Mouse (Mus musculus) granulocyte monocyte progenitor cell, adult 5-6 weeks (primary cell): ENCODE data around the gene Adam30. TPM values are rescaled to one million over a fixed set of nuclear protein-coding genes. Genes with fewer than 3 reads are reported as not detected.
A peak's percentile ranks its signal among the peaks of the same experiment; 100 is the strongest.
"Not testable (repeated sequence)": the region's sequence is repeated elsewhere in the genome, so short reads cannot be mapped to it uniquely, and the experiment has no call there.

Experiments
- ATAC-seq: replicated peaks from 2 replicates; pipeline ENCODE4 v1.8.0; 2016; ENCODE audit warnings: mild to moderate bottlenecking, moderate TSS enrichment, inconsistent platforms; ENCODE audit not compliant: poor library complexity, severe bottlenecking
- total RNA-seq, 2 experiments: library from RNA; stranded (forward) in 1 of 2; stranded (reverse) in 1 of 2; fragments of 200-712, 200-1000 nt in 1 of 2; fragments of >200 nt in 1 of 2; fragmentation: Nextera tagmentation in 1 of 2; gene quantifications; 2 replicates each; pipeline ENCODE4 v1.2.3; 2014 to 2017

Adam30 gene
- total RNA-seq (2014; fragmentation: Nextera tagmentation) (not detected in 2 replicates), total RNA-seq (2017) (0.86 TPM in 1 of 2 replicates, not detected in the other)

- ATAC-seq = no peak
These were observed at the start of gene Adam30 for GRCm38 (mm10) chr3:98160330-98160729. Adam30 (plus strand) TSS chr3:98160630.

DNA sequence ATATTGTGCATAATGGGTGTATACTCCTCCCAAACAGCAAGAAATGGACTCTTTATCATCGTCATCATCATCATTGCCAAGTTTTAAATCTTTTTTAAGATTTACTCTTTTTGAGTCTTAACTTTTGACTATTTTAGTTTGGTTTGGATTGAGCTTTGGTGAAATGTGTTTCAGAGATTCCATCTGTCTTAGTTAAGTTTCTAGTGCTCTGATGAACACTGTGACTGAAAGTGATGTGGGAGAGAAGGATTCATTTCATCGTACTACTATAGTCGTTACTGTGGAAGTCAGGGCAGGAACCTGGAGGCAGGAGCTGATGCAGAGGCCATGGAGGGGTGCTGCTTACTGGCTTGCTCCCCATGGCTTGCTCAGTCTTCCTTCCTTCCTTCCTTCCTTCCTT is 42.2 kb upstream of the Adam30 start:
- ATAC-seq = no peak

GRCm38 (mm10) chr3:98119338-98119737 is 41.1 kb upstream of the Adam30 start:
- ATAC-seq = no peak

DNA sequence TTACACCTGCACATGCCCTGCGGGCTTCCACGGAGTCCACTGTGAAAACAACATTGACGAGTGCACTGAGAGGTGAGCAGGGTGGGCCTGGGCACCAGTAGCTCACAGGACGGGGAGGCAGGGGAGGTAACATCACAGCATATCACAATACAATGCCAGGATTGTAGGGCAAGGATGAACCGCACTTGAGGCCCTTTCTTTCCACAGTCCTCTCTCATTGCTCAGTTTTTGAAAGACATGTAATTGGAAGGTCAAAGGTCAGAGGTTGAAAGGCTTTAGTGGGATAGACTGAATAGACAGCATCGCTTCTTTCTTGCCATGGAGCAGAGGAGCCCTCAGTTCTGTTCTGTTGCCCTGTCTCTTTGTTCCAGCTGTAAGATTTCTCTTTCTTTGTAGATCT is 39.5 kb upstream of the Adam30 start:
- ATAC-seq = no peak

GRCm38 (mm10) chr3:98127775-98128174 is 32.7 kb upstream of the Adam30 start:
- no peak for ATAC-seq

GRCm38 (mm10) chr3:98128716-98129115 is 31.7 kb upstream of the Adam30 start:
- no peak for ATAC-seq

DNA sequence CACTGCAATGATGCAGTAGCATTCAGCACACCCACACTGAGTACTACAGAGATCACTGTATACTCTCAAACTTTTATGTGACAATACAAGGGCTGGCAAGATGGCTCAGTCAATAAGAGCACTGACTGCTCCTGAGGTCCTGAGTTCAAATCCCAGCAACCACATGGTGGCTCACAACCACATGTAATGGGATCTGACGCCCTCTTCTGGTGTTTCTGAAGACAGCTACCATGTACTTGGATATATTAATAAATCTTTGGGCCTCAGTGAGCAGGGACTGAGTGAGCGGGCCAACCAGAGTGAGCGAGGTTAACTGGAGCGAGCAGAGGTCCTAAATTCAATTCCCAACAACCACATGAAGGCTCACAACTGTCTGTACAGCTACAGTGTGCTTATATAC is 28.3 kb upstream of the Adam30 start:
- not testable (repeated sequence) for ATAC-seq

DNA sequence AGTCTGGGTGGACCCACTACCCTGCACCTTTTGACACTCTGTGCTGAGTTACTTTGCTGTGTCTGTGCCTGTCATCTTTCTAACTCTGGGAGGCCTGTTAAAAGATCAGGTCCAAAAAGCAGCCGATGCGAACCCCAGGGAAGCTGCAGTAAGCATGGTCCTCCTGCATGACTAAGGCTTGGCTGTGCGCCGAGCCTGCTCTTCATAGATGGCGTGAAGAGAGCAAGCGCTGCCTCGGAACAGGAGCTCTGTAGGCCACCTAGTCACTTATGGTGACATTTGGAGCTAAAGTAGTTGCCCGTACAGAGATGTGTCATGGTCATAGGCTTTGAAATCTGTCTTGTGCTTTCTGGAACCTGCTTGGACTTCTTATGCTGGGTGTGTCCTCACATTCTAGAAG is 27.8 kb upstream of the Adam30 start:
- ATAC-seq = no peak

DNA sequence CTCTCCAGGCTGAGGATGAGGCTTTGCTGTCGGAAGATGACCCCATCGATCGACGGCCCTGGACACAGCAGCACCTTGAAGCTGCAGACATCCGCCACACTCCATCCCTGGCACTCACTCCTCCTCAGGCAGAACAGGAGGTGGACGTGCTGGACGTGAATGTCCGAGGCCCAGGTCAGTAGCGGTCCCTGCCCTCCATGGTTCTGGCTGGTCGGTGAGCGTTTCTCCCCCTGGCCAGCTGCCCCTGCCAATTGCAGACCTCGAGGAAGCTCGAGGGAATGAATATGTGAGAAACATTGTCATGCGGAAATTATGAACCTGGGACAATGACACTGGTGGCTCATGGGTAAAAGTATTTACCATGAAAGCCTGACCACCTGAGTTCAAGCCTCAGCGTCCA is 19.0 kb upstream of the Adam30 start:
- no peak for ATAC-seq

GRCm38 (mm10) chr3:98142862-98143261 is 17.6 kb upstream of the Adam30 start:
- ATAC-seq = no peak

GRCm38 (mm10) chr3:98145204-98145603 is 15.2 kb upstream of the Adam30 start:
- ATAC-seq = no peak

GRCm38 (mm10) chr3:98146471-98147410 is 13.7 kb upstream of the Adam30 start:
- ATAC-seq = no peak

- no peak for ATAC-seq
These were observed 12.7 kb upstream of the Adam30 start for GRCm38 (mm10) chr3:98147706-98148105.

- no peak for ATAC-seq
These were observed 10.5 kb upstream of the Adam30 start for GRCm38 (mm10) chr3:98149881-98150280.

DNA sequence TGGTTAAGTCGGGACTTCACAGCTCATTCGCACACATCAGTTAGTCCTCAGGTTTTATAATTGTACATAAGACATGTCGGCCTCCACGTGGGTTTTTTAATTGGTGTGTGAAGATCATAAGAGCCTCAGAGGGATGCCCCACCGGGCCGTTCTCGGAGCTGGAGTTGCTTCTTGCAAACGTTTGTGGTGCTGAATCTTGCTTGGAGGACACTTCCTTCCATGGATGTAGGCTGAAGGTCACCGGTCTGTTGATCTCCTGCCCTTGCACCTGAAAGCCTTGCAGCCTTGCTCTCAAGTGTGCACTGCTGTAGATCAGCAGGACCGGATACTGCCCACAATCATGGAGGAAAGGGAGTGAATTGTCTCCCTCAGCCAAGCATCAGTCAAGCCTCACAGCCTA is 9.4 kb upstream of the Adam30 start:
- ATAC-seq = no peak

GRCm38 (mm10) chr3:98153460-98153859 is 7.0 kb upstream of the Adam30 start:
- ATAC-seq = no peak

DNA sequence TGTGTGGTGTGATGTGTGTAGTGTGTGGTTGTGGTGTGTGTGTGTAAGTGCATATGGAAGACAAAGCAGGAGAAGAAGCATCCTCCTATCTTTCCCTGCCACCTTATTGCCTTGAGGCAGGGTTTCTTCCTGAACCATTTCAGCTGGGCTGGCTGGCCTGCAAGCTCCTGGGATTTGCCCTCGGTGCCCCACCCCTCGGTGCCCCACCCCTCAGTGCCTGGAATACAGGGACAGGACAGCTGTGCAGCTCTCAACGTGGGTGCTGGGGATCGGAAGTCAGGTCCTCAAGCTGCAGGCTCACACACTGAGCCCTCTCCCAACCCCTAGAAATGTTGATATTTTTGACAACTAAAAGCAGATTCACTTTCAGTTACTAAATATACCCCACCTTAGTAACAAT is 4.3 kb upstream of the Adam30 start:
- ATAC-seq = no peak

- peak; percentile 84 for ATAC-seq
These were observed 3.4 kb upstream of the Adam30 start for GRCm38 (mm10) chr3:98157073-98157472.

DNA sequence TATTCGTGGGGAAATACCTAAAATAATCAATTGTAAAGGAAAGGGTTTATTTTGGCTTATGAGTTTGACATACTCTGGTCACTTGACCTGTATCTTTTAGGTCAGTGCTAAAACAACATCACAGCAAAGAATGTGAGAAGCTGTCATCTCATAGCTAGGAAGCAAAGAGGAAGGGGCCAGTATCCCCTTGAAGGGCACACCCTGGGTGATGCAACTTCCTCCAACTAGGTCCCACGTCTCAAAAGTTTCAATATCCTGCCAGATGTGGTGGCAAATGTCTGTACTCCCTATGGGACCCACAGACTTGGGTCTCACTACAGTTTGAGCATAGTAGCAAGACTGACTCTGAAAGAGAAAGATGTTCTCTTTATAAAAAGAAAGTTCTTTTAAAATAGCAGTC is 2.8 kb upstream of the Adam30 start:
- ATAC-seq = peak; percentile 92

- no peak for ATAC-seq
These were observed 1.8 kb upstream of the Adam30 start for GRCm38 (mm10) chr3:98158646-98159045.

GRCm38 (mm10) chr3:98159289-98159688 is 1.1 kb upstream of the Adam30 start:
- ATAC-seq = no peak

DNA sequence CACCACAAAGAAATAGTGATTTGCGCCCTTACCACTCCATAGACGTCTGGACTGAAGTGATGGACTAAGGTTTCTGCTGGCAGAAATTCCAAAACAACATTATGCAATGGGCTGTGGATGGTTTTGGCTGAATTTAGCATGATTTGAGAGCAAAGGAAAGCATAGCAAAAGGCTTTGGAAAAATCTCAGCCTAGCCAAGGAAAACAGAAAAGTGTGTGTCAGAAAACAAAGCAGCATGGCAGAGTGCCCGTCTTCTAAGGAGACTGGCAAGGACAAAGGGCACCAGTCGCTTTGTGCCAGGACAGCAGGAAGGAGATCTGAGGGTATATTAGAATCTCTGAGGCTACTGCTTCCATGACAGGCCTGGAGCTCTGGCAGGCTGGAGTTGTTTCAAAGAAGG is 17.9 kb downstream of the Adam30 start:
- no peak for ATAC-seq
